Mouse (Mus musculus): Measurements from ENCODE around the gene Hnrnpul1.

Hnrnpul1 gene

GRCm38 (mm10) chr7:25719761-25720610 is 34.6 kb downstream of the Hnrnpul1 start:
- peak; percentile 86 for DNase-seq (ENCODE audit: extremely low spot score, low spot score)

- DNase-seq (ENCODE audit: extremely low spot score, low spot score): peak; percentile 90
These were observed 35.7 kb downstream of the Hnrnpul1 start, which contains the start of gene Ccdc97 for GRCm38 (mm10) chr7:25718788-25719417. TSS of gene Ccdc97 (minus strand) at chr7:25719088.

GRCm38 (mm10) chr7:25717478-25717877 is 37.1 kb downstream of the Hnrnpul1 start:
- no peak for DNase-seq (ENCODE audit: extremely low spot score, low spot score)

- DNase-seq (ENCODE audit: extremely low spot score, low spot score): no peak
These were observed 38.8 kb downstream of the Hnrnpul1 start for GRCm38 (mm10) chr7:25715731-25716271.

- DNase-seq (ENCODE audit: extremely low spot score, low spot score): no peak
These were observed 40.0 kb downstream of the Hnrnpul1 start for GRCm38 (mm10) chr7:25714581-25714980.

GRCm38 (mm10) chr7:25712801-25713200 is 41.8 kb downstream of the Hnrnpul1 start:
- no peak for DNase-seq (ENCODE audit: extremely low spot score, low spot score)

- DNase-seq (ENCODE audit: extremely low spot score, low spot score): peak; percentile 68
These were observed 42.8 kb downstream of the Hnrnpul1 start for GRCm38 (mm10) chr7:25711731-25712197.

GRCm38 (mm10) chr7:25711165-25711564 is 43.4 kb downstream of the Hnrnpul1 start:
- no peak for DNase-seq (ENCODE audit: extremely low spot score, low spot score)

- DNase-seq (ENCODE audit: extremely low spot score, low spot score): no peak
These were observed 43.9 kb downstream of the Hnrnpul1 start for GRCm38 (mm10) chr7:25710519-25711130.

- no peak for DNase-seq (ENCODE audit: extremely low spot score, low spot score)
These were observed 44.6 kb downstream of the Hnrnpul1 start for GRCm38 (mm10) chr7:25709961-25710360.

- DNase-seq (ENCODE audit: extremely low spot score, low spot score): no peak
These were observed 46.8 kb downstream of the Hnrnpul1 start for GRCm38 (mm10) chr7:25707581-25708292.

- no peak for DNase-seq (ENCODE audit: extremely low spot score, low spot score)
These were observed 47.9 kb downstream of the Hnrnpul1 start for GRCm38 (mm10) chr7:25706578-25707170.

GRCm38 (mm10) chr7:25705801-25706251 is 48.7 kb downstream of the Hnrnpul1 start:
- no peak for DNase-seq (ENCODE audit: extremely low spot score, low spot score)

- no peak for DNase-seq (ENCODE audit: extremely low spot score, low spot score)
These were observed 49.7 kb downstream of the Hnrnpul1 start for GRCm38 (mm10) chr7:25704716-25705364.

- no peak for DNase-seq (ENCODE audit: extremely low spot score, low spot score)
These were observed 50.6 kb downstream of the Hnrnpul1 start for GRCm38 (mm10) chr7:25703793-25704494.

- no peak for DNase-seq (ENCODE audit: extremely low spot score, low spot score)
These were observed 52.2 kb downstream of the Hnrnpul1 start for GRCm38 (mm10) chr7:25702350-25702749.

GRCm38 (mm10) chr7:25700732-25701131 is 53.8 kb downstream of the Hnrnpul1 start:
- DNase-seq (ENCODE audit: extremely low spot score, low spot score): no peak

GRCm38 (mm10) chr7:25699851-25700250 is 54.7 kb downstream of the Hnrnpul1 start:
- DNase-seq (ENCODE audit: extremely low spot score, low spot score): no peak

GRCm38 (mm10) chr7:25694104-25694503 is 60.5 kb downstream of the Hnrnpul1 start:
- no peak for DNase-seq (ENCODE audit: extremely low spot score, low spot score)

Data from neural tube, embryonic 10.5 days (tissue).